Mouse (Mus musculus) lung, postnatal 0 days (tissue): ENCODE data around the gene Dnm3. TPM values are rescaled to one million over a fixed set of nuclear protein-coding genes. Genes with fewer than 3 reads are reported as not detected.
A peak's percentile ranks its signal among the peaks of the same experiment; 100 is the strongest.

ENCODE experiments used
- ATAC-seq: fragments of 200-750 bp; cut with Nextera tagmentation; 2 replicates; pipeline ENCODE4 v1.8.0; 2017; ENCODE audit warnings: moderate library complexity
- DNase-seq: peaks from one replicate; pipeline ENCODE4 v3.0.0-alpha.2; 2016; ENCODE audit warnings: low spot score
- H3K27ac ChIP-seq: fragments of 300-500 bp; sonication (generic); 2 replicates; pipeline ENCODE4 v1.5.1; 2014; ENCODE audit warnings: antibody characterized with exemption, mild to moderate bottlenecking, low read length, mixed read lengths
- H3K27me3 ChIP-seq: fragments of 300-500 bp; sonication (generic); replicated peaks from 2 replicates; pipeline ENCODE4 v1.6.1; 2014; ENCODE audit warnings: low read length, mixed read lengths; ENCODE audit not compliant: insufficient read depth
- H3K36me3 ChIP-seq: fragments of 300-500 bp; sonication (generic); 2 replicates; pipeline ENCODE4 v1.6.1; 2014; ENCODE audit warnings: low read length, mixed read lengths; ENCODE audit not compliant: insufficient read depth
- H3K4me1 ChIP-seq: fragments of 300-500 bp; sonication (generic); 2 replicates; pipeline ENCODE4 v1.6.1; 2014; ENCODE audit warnings: antibody characterized with exemption, low read depth, low read length, mixed read lengths; ENCODE audit not compliant: insufficient read depth
- H3K4me2 ChIP-seq: fragments of 300-500 bp; sonication (generic); replicated peaks from 2 replicates; pipeline ENCODE4 v1.6.1; 2014; ENCODE audit warnings: low read depth, mild to moderate bottlenecking, low read length, moderate library complexity, mixed read lengths
- H3K4me3 ChIP-seq: fragments of 300-500 bp; sonication (generic); 2 replicates; pipeline ENCODE4 v1.5.1; 2014; ENCODE audit warnings: low read depth, low read length
- H3K9ac ChIP-seq: fragments of 300-500 bp; sonication (generic); replicated peaks from 2 replicates; pipeline ENCODE4 v1.6.1; 2014; ENCODE audit warnings: low read depth, mild to moderate bottlenecking
- H3K9me3 ChIP-seq: fragments of 300-500 bp; sonication (generic); 2 replicates; pipeline ENCODE4 v1.6.1; 2016; ENCODE audit warnings: low read length, mixed read lengths
- CTCF ChIP-seq: IDR thresholded peaks from 2 replicates; pipeline ENCODE4 v1.5.1; 2016; ENCODE audit warnings: antibody characterized with exemption, mild to moderate bottlenecking
- EP300 ChIP-seq: IDR thresholded peaks from 2 replicates; pipeline ENCODE4 v1.6.1; 2016; ENCODE audit warnings: antibody characterized with exemption, mild to moderate bottlenecking, control low read depth
- WGBS: fragments of 180-500 bp; shearing (Covaris S2); extraction: QIAGEN DNeasy Blood & Tissue Kit; methylation state at CpG from one replicate; pipeline ENCODE4 v1.1.7; 2014; 5-methylcytosine and 5-hydroxymethylcytosine counted together
- polyA plus RNA-seq: library from polyadenylated mRNA; unstranded; fragments of >200 nt; fragmentation: Nextera tagmentation; extraction: Ambion mirVana; gene quantifications from 2 replicates; pipeline ENCODE4 v1.2.1, GENCODE M21; 2015

The Dnm3 gene
- polyA plus RNA-seq, 1 experiment from 2014 or later, result 3.4 TPM

DNA sequence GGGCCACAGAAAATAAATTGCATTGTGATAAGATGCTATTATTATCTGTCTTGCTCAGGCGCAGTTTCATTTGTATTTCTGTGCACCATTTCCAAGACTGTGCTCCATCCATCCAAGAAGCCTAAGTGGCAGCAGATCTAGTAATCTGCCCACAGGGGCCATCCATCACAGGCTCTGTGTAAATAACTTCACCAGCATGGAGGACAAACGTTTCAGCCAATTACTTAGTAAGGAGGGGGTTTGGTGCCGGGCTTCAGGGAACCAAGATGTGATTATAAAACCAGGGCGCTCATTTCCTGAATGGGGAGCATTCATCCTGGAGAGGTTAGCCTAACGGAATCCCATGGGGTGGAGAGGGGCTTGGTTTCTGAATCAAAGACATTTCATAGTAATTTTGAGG, 222.9 kb downstream of the Dnm3 start:
- ATAC-seq, result no peak
- WGBS, result 39% methylated on average over 5 of the region's 5 CpGs

DNA sequence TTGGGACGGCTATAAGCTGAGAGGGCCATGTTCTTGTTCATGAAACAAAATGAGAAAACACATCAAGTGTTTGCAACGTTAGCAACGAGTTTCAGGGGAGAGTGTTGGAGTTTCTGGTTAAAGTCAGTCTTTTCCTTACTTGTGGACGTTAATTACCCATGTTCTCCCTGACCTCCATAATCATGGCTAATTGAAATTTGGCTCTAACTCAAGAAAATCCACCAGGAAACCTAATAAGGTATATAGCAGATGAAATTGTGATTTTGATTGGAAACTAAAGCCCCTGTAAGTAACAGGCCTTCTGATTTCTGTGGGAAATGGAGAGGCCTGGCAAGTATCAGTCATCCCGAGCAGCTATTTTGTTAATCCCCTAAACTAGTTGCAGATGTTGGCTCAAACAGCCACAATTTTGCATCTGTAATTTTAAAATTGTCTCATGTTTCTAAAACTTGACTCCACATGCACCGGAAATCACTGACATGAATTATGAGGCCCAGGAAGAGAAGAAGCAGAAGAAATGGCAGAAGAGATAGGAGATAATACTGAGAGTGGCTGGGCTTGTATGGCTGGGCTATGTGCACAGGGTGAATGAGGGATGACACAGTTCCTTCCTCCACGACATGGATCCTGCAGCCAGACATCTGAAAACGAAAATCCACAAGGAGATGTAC, 223.7 kb downstream of the Dnm3 start:
- WGBS, result 46% methylated on average over 8 of the region's 8 CpGs
- ATAC-seq, result no peak
- H3K27ac ChIP-seq, result no peak overlapping the region
- no peaks in the 10 kb centered on the region for H3K27me3 ChIP-seq
- H3K9me3 ChIP-seq, result no peaks in the 10 kb centered on the region
- TF ChIP-seq CTCF (no peak), EP300 (no peak)
- no peak overlapping the region for H3K4me2 ChIP-seq
- H3K4me1 ChIP-seq, result no peaks in the 10 kb centered on the region
- H3K4me3 ChIP-seq, result no peak overlapping the region
- no peak overlapping the region for H3K9ac ChIP-seq
- DNase-seq, result no peak
- no peaks in the 10 kb centered on the region for H3K36me3 ChIP-seq

More for the DNA sequence above, 222.9 kb downstream of the Dnm3 start:
- Histone ChIP-seq H3K27me3 (no peaks in the 10 kb centered on the region), H3K9ac (no peak overlapping the region), H3K4me3 (no peak overlapping the region), H3K9me3 (no peaks in the 10 kb centered on the region), H3K27ac (no peak overlapping the region), H3K4me2 (no peak overlapping the region), H3K36me3 (no peaks in the 10 kb centered on the region), H3K4me1 (no peaks in the 10 kb centered on the region)
- TF ChIP-seq EP300 (no peak), CTCF (no peak)
- DNase-seq, result no peak

DNA sequence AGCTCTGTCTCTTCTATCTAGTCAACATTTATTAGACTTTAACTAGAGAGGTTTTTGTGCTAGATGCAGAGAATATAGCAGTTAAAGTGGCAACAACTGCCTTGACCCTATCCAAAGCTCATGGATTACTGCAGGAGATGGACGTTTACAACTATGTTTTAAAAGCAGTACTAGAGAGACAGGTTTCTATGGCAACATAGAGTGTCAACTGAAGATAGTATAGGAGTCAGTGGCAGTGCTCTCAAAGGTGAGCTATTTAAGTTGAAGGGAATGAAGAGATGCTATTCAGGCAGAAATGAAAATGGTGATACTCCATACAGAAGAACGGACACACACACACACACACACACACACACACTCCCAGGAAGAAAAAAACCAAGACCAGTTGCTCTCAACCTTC, 225.0 kb downstream of the Dnm3 start:
- Histone ChIP-seq H3K9ac (no peak overlapping the region), H3K27me3 (no peaks in the 10 kb centered on the region), H3K4me1 (no peaks in the 10 kb centered on the region), H3K27ac (no peak overlapping the region), H3K4me3 (no peak overlapping the region), H3K36me3 (no peaks in the 10 kb centered on the region), H3K4me2 (no peak overlapping the region), H3K9me3 (no peaks in the 10 kb centered on the region)
- ATAC-seq (no peak), DNase-seq (no peak)
- 47% methylated on average over 2 of the region's 2 CpGs for WGBS
- TF ChIP-seq EP300 (no peak), CTCF (no peak)

DNA sequence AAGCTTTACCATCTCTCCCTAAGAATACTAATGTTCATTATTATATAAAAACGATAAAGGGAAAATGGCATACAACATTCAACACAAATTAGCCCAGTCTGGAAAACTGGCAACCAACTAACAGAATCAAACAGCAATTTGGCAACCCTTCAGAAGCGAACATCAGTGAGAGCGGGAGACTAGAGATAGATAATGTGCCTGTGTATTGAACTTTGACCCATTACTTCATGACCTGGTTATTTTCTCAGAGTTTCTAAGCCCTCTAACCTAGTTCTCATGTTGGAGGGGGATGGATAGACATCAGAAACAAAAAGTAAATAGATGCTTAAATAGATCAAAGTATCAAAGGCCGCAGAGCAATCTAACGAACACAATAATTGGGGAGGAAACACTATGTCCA, 230.6 kb downstream of the Dnm3 start:
- DNase-seq (no peak), ATAC-seq (no peak)
- H3K4me3 ChIP-seq, result no peak overlapping the region
- WGBS, result 72% methylated on average over 5 of the region's 5 CpGs
- no peaks in the 10 kb centered on the region for H3K36me3 ChIP-seq
- H3K27me3 ChIP-seq, result no peaks in the 10 kb centered on the region
- H3K9me3 ChIP-seq, result no peaks in the 10 kb centered on the region
- no peak overlapping the region for H3K9ac ChIP-seq
- TF ChIP-seq CTCF (no peak), EP300 (no peak)
- no peak overlapping the region for H3K4me2 ChIP-seq
- H3K4me1 ChIP-seq, result no peaks in the 10 kb centered on the region
- H3K27ac ChIP-seq, result no peak overlapping the region

DNA sequence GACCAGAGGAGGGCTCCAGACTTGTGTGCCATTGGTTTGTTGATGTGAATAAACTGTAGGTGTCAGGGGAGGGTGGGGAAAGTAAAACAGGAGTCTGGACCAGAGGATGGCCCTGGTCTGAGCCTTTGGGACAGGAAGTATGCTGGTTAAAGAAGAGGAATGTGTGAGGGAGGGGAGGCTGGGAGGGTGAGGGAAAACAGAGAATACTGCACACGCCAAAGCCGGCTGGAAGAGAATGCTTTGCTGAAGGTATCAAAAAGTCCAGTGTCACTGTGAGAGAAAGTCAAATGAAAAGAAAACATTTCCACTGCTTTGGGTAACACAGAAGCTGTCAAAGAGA, 234.2 kb downstream of the Dnm3 start:
- 36% methylated on average over 2 of the region's 2 CpGs for WGBS

DNA sequence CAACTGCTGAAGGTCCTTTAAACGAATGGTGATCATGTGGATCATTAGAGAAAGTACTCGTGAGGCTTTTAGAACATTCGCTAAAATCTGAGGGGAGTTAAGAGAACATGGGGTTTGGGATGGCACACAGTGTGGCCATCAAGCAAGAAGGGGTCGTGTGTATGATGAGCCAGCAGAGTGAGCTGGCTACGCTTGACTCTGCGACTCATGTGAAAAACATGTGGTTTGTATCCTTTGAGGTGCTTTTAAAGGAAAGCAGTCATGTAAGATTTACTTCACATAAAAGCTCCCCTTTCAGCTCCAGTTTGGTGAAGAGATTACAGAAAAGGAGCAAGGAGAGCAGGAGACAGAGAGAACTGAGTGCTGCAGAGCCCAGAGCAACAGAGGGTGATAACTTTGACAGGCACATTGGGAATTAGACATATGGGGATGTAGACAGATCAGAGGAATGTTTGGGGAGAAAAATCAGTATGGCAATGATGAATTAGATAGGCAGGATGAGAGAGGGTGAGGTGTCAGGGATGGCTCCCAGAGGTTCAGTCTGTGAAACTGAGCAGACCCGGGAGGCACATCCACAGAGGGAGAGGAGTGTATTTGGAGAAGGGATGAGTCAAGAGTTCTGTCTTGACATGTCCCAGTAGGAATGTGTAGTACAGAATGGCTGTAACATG, 234.7 kb downstream of the Dnm3 start:
- ATAC-seq, result peak; percentile 72

More for the DNA sequence above, 234.2 kb downstream of the Dnm3 start:
- no peaks in the 10 kb centered on the region for H3K36me3 ChIP-seq
- no peak overlapping the region for H3K27ac ChIP-seq
- no peaks in the 10 kb centered on the region for H3K4me1 ChIP-seq
- no peak for DNase-seq
- H3K27me3 ChIP-seq, result no peaks in the 10 kb centered on the region
- H3K4me2 ChIP-seq, result no peak overlapping the region
- no peak for ATAC-seq
- no peak for TF ChIP-seq CTCF
- TF ChIP-seq EP300, result 0 out of 2 replicates have a peak, but pooled peaks have one; percentile 21
- no peak overlapping the region for H3K9ac ChIP-seq
- no peak overlapping the region for H3K4me3 ChIP-seq
- H3K9me3 ChIP-seq, result no peaks in the 10 kb centered on the region

More for the DNA sequence above, 234.7 kb downstream of the Dnm3 start:
- H3K4me2 ChIP-seq, result no peak overlapping the region
- H3K4me1 ChIP-seq, result no peaks in the 10 kb centered on the region
- no peak overlapping the region for H3K4me3 ChIP-seq
- H3K9ac ChIP-seq, result no peak overlapping the region
- no peak overlapping the region for H3K27ac ChIP-seq
- no peaks in the 10 kb centered on the region for H3K36me3 ChIP-seq
- TF ChIP-seq CTCF (no peak), EP300 (no peak)
- no peaks in the 10 kb centered on the region for H3K27me3 ChIP-seq
- 48% methylated on average over 7 of the region's 7 CpGs for WGBS
- no peaks in the 10 kb centered on the region for H3K9me3 ChIP-seq
- peak; percentile 39 for DNase-seq
